Mouse (Mus musculus) olfactory bulb, adult 2 months (tissue): Measurements from ENCODE around the gene Mcpt1.
"Not testable (repeated sequence)": the region's sequence is repeated elsewhere in the genome, so short reads cannot be mapped to it uniquely, and the experiment has no call there.

ENCODE experiments used
- CTCF ChIP-seq: fragments of 200-500 bp; IDR thresholded peaks from 2 replicates; pipeline ENCODE4 v1.5.1; 2012; ENCODE audit warnings: low read depth, mild to moderate bottlenecking, low read length, moderate library complexity; ENCODE audit not compliant: insufficient read depth
- POLR2A ChIP-seq: fragments of 200-500 bp; IDR thresholded peaks from 2 replicates; pipeline ENCODE4 v1.6.1; 2012; ENCODE audit warnings: mild to moderate bottlenecking, low read depth, low read length, moderate library complexity; ENCODE audit not compliant: insufficient read depth

- not testable (repeated sequence) for TF ChIP-seq POLR2A, CTCF
These were observed 3.5 kb downstream of the Mcpt1 start for GRCm38 (mm10) chr14:56021305-56021704.
